ENCODE assay signal across 9 mouse cellular contexts in genomic region chr16:18586076-18586905, GRCm38 (mm10). TPM values are rescaled to one million over a fixed set of nuclear protein-coding genes. Genes with fewer than 3 reads are reported as not detected.
DNase-seq lines count a peak whose midpoint lies in the region; ATAC-seq and TF ChIP-seq lines count a peak whose summit lies in the region.
"Had no signal": no experiment of that assay in that cellular context is flagged by ENCODE, and none has a peak within 500 bp of the region (broad histone marks: within the 10 kb centered on the region; RNA-seq: fewer than 3 reads in every experiment).

No protein-coding gene starts in this region.

- H3K9ac ChIP-seq in kidney, embryonic 15.5 days = no peak overlapping the region; the same call in 1 of the 2 replicates
- peak overlapping the region; percentile 50 for H3K9ac ChIP-seq in hindbrain, embryonic 16.5 days (ENCODE audit: low read depth, low read length)

- peaks cover 12% of the 10 kb centered on the region for H3K79me2 ChIP-seq in myocyte (ENCODE audit: control insufficient read depth, insufficient read depth)

- WGBS in kidney, embryonic 15.5 days = 3% methylated on average over 83 of the region's 83 CpGs
- WGBS in embryonic facial prominence, embryonic 10.5 days = under 1% methylated on average over 83 of the region's 83 CpGs
- 1% methylated on average over 78 of the region's 83 CpGs for WGBS in hindbrain, embryonic 16.5 days

- peak overlapping the region; percentile 45 for H3K4me3 ChIP-seq in kidney, embryonic 15.5 days (replicated peaks)
- peak overlapping the region; percentile 61 for H3K4me3 ChIP-seq in embryonic facial prominence, embryonic 10.5 days
- peak overlapping the region; percentile 39 for H3K4me3 ChIP-seq in hindbrain, embryonic 16.5 days (ENCODE audit: low read length)
- H3K4me3 ChIP-seq in myocyte = peak overlapping the region; percentile 85
- H3K4me3 ChIP-seq: erythroblast, embryonic 14.5 days had no signal

- peak overlapping the region; percentile 90 for H3ac ChIP-seq in myocyte (ENCODE audit: control insufficient read depth, insufficient read length)

- H3K36me3 ChIP-seq in kidney, embryonic 15.5 days = no peaks in the 10 kb centered on the region
- H3K36me3 ChIP-seq in embryonic facial prominence, embryonic 10.5 days (replicated peaks) = no peaks in the 10 kb centered on the region
- H3K36me3 ChIP-seq in hindbrain, embryonic 16.5 days (ENCODE audit: control insufficient read depth, insufficient read depth, low read length) = no peaks in the 10 kb centered on the region
- no peaks in the 10 kb centered on the region for H3K36me3 ChIP-seq in myocyte (ENCODE audit: control insufficient read depth, insufficient read depth)

- peaks cover 100% of the 10 kb centered on the region for H3K27me3 ChIP-seq in kidney, embryonic 15.5 days
- peaks cover 100% of the 10 kb centered on the region for H3K27me3 ChIP-seq in embryonic facial prominence, embryonic 10.5 days (replicated peaks; ENCODE audit: low read depth, poor library complexity, severe bottlenecking)
- peaks cover 82% of the 10 kb centered on the region for H3K27me3 ChIP-seq in hindbrain, embryonic 16.5 days (replicated peaks; ENCODE audit: control insufficient read depth, insufficient read depth, low read length)
- H3K27me3 ChIP-seq in myocyte (ENCODE audit: control insufficient read depth, insufficient read depth, insufficient read length) = no peaks in the 10 kb centered on the region

- peak overlapping the region; percentile 77 for H3K4me2 ChIP-seq in kidney, embryonic 15.5 days
- H3K4me2 ChIP-seq in hindbrain, embryonic 16.5 days (ENCODE audit: low read length) = peak overlapping the region; percentile 69
- H3K4me2 ChIP-seq in myocyte (ENCODE audit: low read depth) = peak overlapping the region; percentile 95

- DNase-seq in kidney, adult 9 months = no peak
- DNase-seq in embryonic facial prominence, embryonic 10.5 days (ENCODE audit: low spot score) = peak; percentile 63
- DNase-seq in right cerebral cortex, postnatal 25 days = no peak
- DNase-seq in ovary, adult 18-20 months (ENCODE audit: low spot score) = no peak
- DNase-seq in thymus, adult 18-20 months = no peak

- peaks cover 59% of the 10 kb centered on the region for H3K4me1 ChIP-seq in kidney, embryonic 15.5 days
- peaks cover 76% of the 10 kb centered on the region for H3K4me1 ChIP-seq in embryonic facial prominence, embryonic 10.5 days
- peaks cover 34% of the 10 kb centered on the region for H3K4me1 ChIP-seq in hindbrain, embryonic 16.5 days (ENCODE audit: control insufficient read depth, insufficient read depth, low read depth, low read length)

- ATAC-seq in kidney, embryonic 15.5 days (replicated peaks; ENCODE audit: low FRiP score) = no peak
- ATAC-seq in hindbrain, embryonic 16.5 days = no peak

- no peak for TF ChIP-seq POLR2A in myocyte (IDR thresholded peaks at IDR 0.05; ENCODE audit: insufficient read length, low read depth)

- H3K27ac ChIP-seq in kidney, embryonic 15.5 days = no peak overlapping the region
- H3K27ac ChIP-seq in embryonic facial prominence, embryonic 10.5 days (replicated peaks) = peak overlapping the region; percentile 78
- no peak overlapping the region; the same call in 1 of the 2 replicates for H3K27ac ChIP-seq in hindbrain, embryonic 16.5 days (ENCODE audit: low read depth, low read length)

- no peaks in the 10 kb centered on the region for H3K9me3 ChIP-seq in kidney, embryonic 15.5 days (replicated peaks)
- H3K9me3 ChIP-seq in embryonic facial prominence, embryonic 10.5 days = no peaks in the 10 kb centered on the region
- no peaks in the 10 kb centered on the region for H3K9me3 ChIP-seq in hindbrain, embryonic 16.5 days (ENCODE audit: control insufficient read depth, low read length)

TF ChIP-seq in myocyte, 11 proteins besides CTCF, POLR2A, EP300 and RAD21:
- TF ChIP-seq MYOG (IDR thresholded peaks at IDR 0.05; ENCODE audit: control insufficient read depth in 1 of 3, insufficient read depth in 1 of 3, insufficient read length in 2 of 3, low read depth in 2 of 3) (peak in 1 of 3 experiments; percentile 23), MYOD1 (IDR thresholded peaks at IDR 0.05; ENCODE audit: control insufficient read depth in 1 of 3, insufficient read length in 2 of 3, low read depth in 2 of 3) (no peak)

RNA-seq across cellular contexts. Expression of gene Tbx1, which starts 4.2 kb away (rescaled TPM):
- polyA plus RNA-seq in kidney, embryonic 15.5 days (2015; fragmentation: Nextera tagmentation; extraction: Ambion mirVana) = 0.28 and 0.40 TPM in 2 replicates
- 8.1 and 9.5 TPM in 2 replicates for polyA plus RNA-seq in embryonic facial prominence, embryonic 10.5 days (2016; fragmentation: Nextera tagmentation; extraction: Ambion mirVana)
- polyA plus RNA-seq in hindbrain, embryonic 16.5 days (2015; fragmentation: Nextera tagmentation; extraction: Ambion mirVana) = 0.89 and 0.90 TPM in 2 replicates
- polyA plus RNA-seq in myocyte (2012; fragmentation: generic; extraction: Trizol) = 16.9 TPM
- polyA plus RNA-seq: erythroblast, embryonic 14.5 days had no signal

RNA-seq across cellular contexts. Expression of gene Gp1bb, which starts 35.9 kb away (rescaled TPM):
- 0.93 and 1.6 TPM in 2 replicates for polyA plus RNA-seq in kidney, embryonic 15.5 days (2015; fragmentation: Nextera tagmentation; extraction: Ambion mirVana)
- 2.6 and 3.5 TPM in 2 replicates for polyA plus RNA-seq in embryonic facial prominence, embryonic 10.5 days (2016; fragmentation: Nextera tagmentation; extraction: Ambion mirVana)
- 9.6 and 9.7 TPM in 2 replicates for polyA plus RNA-seq in hindbrain, embryonic 16.5 days (2015; fragmentation: Nextera tagmentation; extraction: Ambion mirVana)
- 9.4 TPM for polyA plus RNA-seq in myocyte (2012; fragmentation: generic; extraction: Trizol)

RNA-seq across cellular contexts. Expression of gene Gm49601, which starts 39.9 kb away (rescaled TPM):
- 1.5 and 4.3 TPM in 2 replicates for polyA plus RNA-seq in kidney, embryonic 15.5 days (2015; fragmentation: Nextera tagmentation; extraction: Ambion mirVana)
- 3.2 and 3.6 TPM in 2 replicates for polyA plus RNA-seq in embryonic facial prominence, embryonic 10.5 days (2016; fragmentation: Nextera tagmentation; extraction: Ambion mirVana)
- 18.7 and 22.6 TPM in 2 replicates for polyA plus RNA-seq in hindbrain, embryonic 16.5 days (2015; fragmentation: Nextera tagmentation; extraction: Ambion mirVana)
- 11.4 TPM for polyA plus RNA-seq in myocyte (2012; fragmentation: generic; extraction: Trizol)

RNA-seq across cellular contexts. Expression of gene Sept5, which starts 43.5 kb away (rescaled TPM):
- polyA plus RNA-seq in kidney, embryonic 15.5 days (2015; fragmentation: Nextera tagmentation; extraction: Ambion mirVana) = 16.3 and 17.1 TPM in 2 replicates
- 30.2 and 32.2 TPM in 2 replicates for polyA plus RNA-seq in embryonic facial prominence, embryonic 10.5 days (2016; fragmentation: Nextera tagmentation; extraction: Ambion mirVana)
- polyA plus RNA-seq in hindbrain, embryonic 16.5 days (2015; fragmentation: Nextera tagmentation; extraction: Ambion mirVana) = 230 and 249 TPM in 2 replicates
- 112 TPM for polyA plus RNA-seq in myocyte (2012; fragmentation: generic; extraction: Trizol)
- polyA plus RNA-seq: erythroblast, embryonic 14.5 days had no signal
